ENCODE assay signal across 11 mouse cellular contexts in the genomic region with DNA sequence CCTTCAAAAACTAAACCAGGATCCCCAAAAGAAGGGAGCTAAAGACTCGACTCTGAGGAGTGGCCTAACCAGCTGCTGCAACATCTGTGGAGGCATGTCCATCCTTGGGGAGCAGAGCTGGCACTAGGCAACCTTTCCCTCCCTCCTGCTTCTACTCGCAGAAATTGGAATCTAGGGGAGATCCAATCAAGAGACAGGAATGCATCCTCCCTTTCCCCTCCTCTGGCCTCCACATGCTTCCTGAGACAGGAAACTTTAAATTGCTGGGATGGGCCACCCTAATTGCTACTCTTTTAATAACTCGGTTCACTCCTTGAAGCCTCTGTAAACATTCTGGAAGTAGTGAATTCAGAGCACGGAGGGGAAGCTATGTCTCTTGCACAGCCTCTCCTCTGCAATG.
DNase-seq lines count a peak whose midpoint lies in the region; ATAC-seq and TF ChIP-seq lines count a peak whose summit lies in the region.
"Had no signal": no experiment of that assay in that cellular context is flagged by ENCODE, and none has a peak within 500 bp of the region (broad histone marks: within the 10 kb centered on the region; RNA-seq: fewer than 3 reads in every experiment).

No protein-coding gene starts in this region.

- H3K4me2 ChIP-seq in heart, embryonic 16.5 days (ENCODE audit: low read depth, low read length) = no peak overlapping the region
- H3K4me2 ChIP-seq in stomach, embryonic 14.5 days (replicated peaks; ENCODE audit: low read depth, low read length) = no peak overlapping the region
- no peak overlapping the region for H3K4me2 ChIP-seq in liver, embryonic 11.5 days
- H3K4me2 ChIP-seq in liver, embryonic 12.5 days = no peak overlapping the region

- no peak overlapping the region for H3K9ac ChIP-seq in heart, embryonic 16.5 days (ENCODE audit: low read length)
- H3K9ac ChIP-seq in stomach, embryonic 14.5 days (replicated peaks; ENCODE audit: low read depth, low read length) = no peak overlapping the region
- H3K9ac ChIP-seq in liver, embryonic 11.5 days (ENCODE audit: low read depth, low read length) = no peak overlapping the region
- no peak overlapping the region for H3K9ac ChIP-seq in liver, embryonic 12.5 days

- H3K9me3 ChIP-seq in heart, embryonic 16.5 days (replicated peaks; ENCODE audit: control insufficient read depth, low read length) = no peaks in the 10 kb centered on the region
- no peaks in the 10 kb centered on the region for H3K9me3 ChIP-seq in stomach, embryonic 14.5 days (ENCODE audit: control insufficient read depth, low read depth, low read length)
- H3K9me3 ChIP-seq in liver, embryonic 11.5 days (ENCODE audit: control insufficient read depth, low read length) = no peaks in the 10 kb centered on the region
- no peaks in the 10 kb centered on the region for H3K9me3 ChIP-seq in liver, embryonic 12.5 days (replicated peaks)
- H3K9me3 ChIP-seq: forebrain, embryonic 10.5 days; hindbrain, embryonic 10.5 days had no signal

- no peak for TF ChIP-seq POLR2A in kidney, adult 2 months (IDR thresholded peaks at IDR 0.05; ENCODE audit: low read depth, low read length)

- peak; percentile 14 for DNase-seq in kidney, adult 2 months
- DNase-seq in kidney, adult 8-10 months = no peak
- peak; percentile 12 for DNase-seq in embryo, embryonic 11 days
- no peak for DNase-seq in liver, embryonic 11.5 days (ENCODE audit: low spot score)
- DNase-seq: cerebellum, adult 18-20 months had no signal

- H3K27ac ChIP-seq in kidney, adult 2 months (ENCODE audit: insufficient read depth, low read depth, low read length) = peak overlapping the region; percentile 4; the same call in 1 of the 2 replicates
- peak overlapping the region; percentile 59 for H3K27ac ChIP-seq in heart, embryonic 16.5 days (ENCODE audit: low read length)
- H3K27ac ChIP-seq in stomach, embryonic 14.5 days (ENCODE audit: low read length) = peak overlapping the region; percentile 41; the same call in 1 of the 2 replicates
- H3K27ac ChIP-seq in liver, embryonic 11.5 days (ENCODE audit: low read depth, low read length) = no peak overlapping the region
- no peak overlapping the region for H3K27ac ChIP-seq in liver, embryonic 12.5 days
- H3K27ac ChIP-seq: forebrain, embryonic 10.5 days had no signal

- no peak overlapping the region for H3K4me3 ChIP-seq in kidney, adult 2 months (ENCODE audit: insufficient read depth, low read depth, low read length)
- H3K4me3 ChIP-seq in heart, embryonic 16.5 days (ENCODE audit: low read length) = no peak overlapping the region
- H3K4me3 ChIP-seq in stomach, embryonic 14.5 days (ENCODE audit: low read depth, low read length) = no peak overlapping the region
- no peak overlapping the region for H3K4me3 ChIP-seq in liver, embryonic 11.5 days (ENCODE audit: low read depth, low read length)
- H3K4me3 ChIP-seq in liver, embryonic 12.5 days = no peak overlapping the region
- H3K4me3 ChIP-seq: forebrain, embryonic 10.5 days; hindbrain, embryonic 10.5 days had no signal

- no peaks in the 10 kb centered on the region for H3K36me3 ChIP-seq in kidney, adult 2 months (ENCODE audit: control insufficient read depth, insufficient read depth, low read length)
- H3K36me3 ChIP-seq in heart, embryonic 16.5 days (ENCODE audit: control insufficient read depth, insufficient read depth) = no peaks in the 10 kb centered on the region
- H3K36me3 ChIP-seq in stomach, embryonic 14.5 days (ENCODE audit: control insufficient read depth, insufficient read depth, low read length) = no peaks in the 10 kb centered on the region
- H3K36me3 ChIP-seq in liver, embryonic 11.5 days (ENCODE audit: control insufficient read depth, insufficient read depth, low read length) = no peaks in the 10 kb centered on the region
- H3K36me3 ChIP-seq in liver, embryonic 12.5 days = no peaks in the 10 kb centered on the region
- H3K36me3 ChIP-seq: forebrain, embryonic 10.5 days; hindbrain, embryonic 10.5 days had no signal

- H3K4me1 ChIP-seq in kidney, adult 2 months (ENCODE audit: control insufficient read depth, insufficient read depth, low read length) = peaks cover under 1% of the 10 kb centered on the region
- H3K4me1 ChIP-seq in heart, embryonic 16.5 days (ENCODE audit: control insufficient read depth, insufficient read depth, low read length) = peaks cover 6% of the 10 kb centered on the region
- peaks cover 14% of the 10 kb centered on the region; the same call in 1 of the 2 replicates for H3K4me1 ChIP-seq in stomach, embryonic 14.5 days (ENCODE audit: control insufficient read depth, insufficient read depth, low read length)
- H3K4me1 ChIP-seq in liver, embryonic 11.5 days (replicated peaks; ENCODE audit: control insufficient read depth, insufficient read depth, low read length) = 0 out of 2 replicates have a peak, but pooled peaks cover 2% of the 10 kb centered on the region
- H3K4me1 ChIP-seq in liver, embryonic 12.5 days = no peaks in the 10 kb centered on the region

- 11% methylated on average over 4 of the region's 4 CpGs for WGBS in kidney, adult 2 months
- 34% methylated on average over 4 of the region's 4 CpGs for WGBS in heart, embryonic 16.5 days
- 12% methylated on average over 4 of the region's 4 CpGs for WGBS in stomach, embryonic 14.5 days
- 37% methylated on average over 4 of the region's 4 CpGs for WGBS in liver, embryonic 11.5 days
- WGBS in liver, embryonic 12.5 days (ENCODE audit: insufficient replicate concordance) = 28% methylated on average over 4 of the region's 4 CpGs

- no peaks in the 10 kb centered on the region; the same call in 1 of the 2 replicates for H3K27me3 ChIP-seq in kidney, adult 2 months (replicated peaks; ENCODE audit: control insufficient read depth, insufficient read depth, low read length)
- no peaks in the 10 kb centered on the region for H3K27me3 ChIP-seq in heart, embryonic 16.5 days (ENCODE audit: control insufficient read depth, insufficient read depth, low read length)
- H3K27me3 ChIP-seq in stomach, embryonic 14.5 days (ENCODE audit: control insufficient read depth, insufficient read depth, low read length) = no peaks in the 10 kb centered on the region
- no peaks in the 10 kb centered on the region for H3K27me3 ChIP-seq in liver, embryonic 11.5 days (replicated peaks; ENCODE audit: control insufficient read depth, insufficient read depth, low read length)
- H3K27me3 ChIP-seq in liver, embryonic 12.5 days (replicated peaks) = no peaks in the 10 kb centered on the region

- TF ChIP-seq CTCF in kidney, adult 2 months (conservative IDR thresholded peaks at IDR 0.05; ENCODE audit: insufficient read depth, insufficient read length, low read depth, low read length) = no peak

- ATAC-seq in heart, embryonic 16.5 days (replicated peaks; ENCODE audit: extremely low read depth, insufficient read depth, low FRiP score) = peak; percentile 49; the same call in 1 of the 2 replicates
- peak; percentile 46; the same call in 1 of the 2 replicates for ATAC-seq in stomach, embryonic 14.5 days (ENCODE audit: insufficient number of reproducible peaks, insufficient read depth, low FRiP score, low read depth)
- ATAC-seq in liver, embryonic 11.5 days (replicated peaks; ENCODE audit: low FRiP score) = no peak
- no peak for ATAC-seq in megakaryocyte, adult 5-6 weeks (ENCODE audit: poor library complexity, severe bottlenecking)
- ATAC-seq in liver, embryonic 12.5 days = no peak

Comparison
In these comparisons a context has a peak if more than half of its experiments do, and no peak if none do; other contexts are left out.
1. DNase-seq: peak in kidney, adult 2 months (single experiment) and embryo, embryonic 11 days (single experiment); none in kidney, adult 8-10 months (0 of 2) and liver, embryonic 11.5 days (single experiment).
2. H3K27ac ChIP-seq: peak in kidney, adult 2 months (single experiment), heart, embryonic 16.5 days (single experiment) and stomach, embryonic 14.5 days (single experiment); none in liver, embryonic 11.5 days (single experiment) and liver, embryonic 12.5 days (single experiment).
3. ATAC-seq: peak in heart, embryonic 16.5 days (single experiment) and stomach, embryonic 14.5 days (single experiment); none in liver, embryonic 11.5 days (single experiment), megakaryocyte, adult 5-6 weeks (single experiment) and liver, embryonic 12.5 days (single experiment).